Mouse (Mus musculus) embryo, embryonic 11 days (tissue): ENCODE measurements around the gene Ola1.

Experiments used
- DNase-seq: peaks from one replicate; pipeline ENCODE4 v3.0.0-alpha.2; 2015

The Ola1 gene

DNA sequence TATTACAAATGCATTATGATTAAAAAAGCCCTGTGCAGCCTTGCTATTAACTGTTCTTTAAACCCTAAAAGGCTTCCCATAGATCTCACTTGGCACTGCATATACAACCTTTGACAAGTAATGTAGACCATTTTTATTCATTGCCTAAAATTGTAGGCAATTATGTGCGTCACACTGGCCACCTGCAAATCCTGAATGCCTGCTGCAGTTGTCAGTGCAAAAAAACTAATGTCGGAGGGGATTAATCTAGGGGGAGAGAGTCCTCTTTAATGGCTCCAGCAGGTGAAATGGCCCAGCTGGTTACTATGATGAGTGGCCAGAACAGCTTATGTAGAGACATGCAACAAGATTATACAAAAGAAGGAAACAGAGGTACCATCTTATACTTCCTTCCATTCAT lies 75.0 kb downstream of the Ola1 start:
- peak; percentile 26 for DNase-seq

GRCm38 (mm10) chr2:73142832-73143470 lies 75.8 kb downstream of the Ola1 start:
- DNase-seq = peak; percentile 80

GRCm38 (mm10) chr2:73132897-73133296 lies 85.8 kb downstream of the Ola1 start:
- no peak for DNase-seq

- no peak for DNase-seq
Measured at GRCm38 (mm10) chr2:73127686-73128085, 91.0 kb downstream of the Ola1 start.

DNA sequence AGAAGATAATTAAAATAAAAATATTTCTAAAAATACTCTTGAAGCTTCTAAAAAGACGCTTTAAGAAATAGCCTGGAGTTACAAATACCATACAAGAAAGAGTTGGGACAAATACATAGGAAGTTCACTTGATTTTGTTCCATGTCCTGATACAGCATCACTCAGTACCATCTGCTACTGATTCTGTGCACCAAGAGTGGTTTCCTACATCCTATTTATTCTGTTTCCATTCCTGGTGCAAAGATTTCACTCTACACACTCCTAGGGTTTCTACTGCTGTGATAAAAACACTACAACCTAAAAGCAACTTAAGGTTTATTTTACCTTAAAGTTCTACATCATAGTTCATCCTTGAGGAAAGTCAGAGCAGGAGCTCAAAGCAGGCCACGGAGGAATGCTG lies 99.9 kb downstream of the Ola1 start:
- no peak for DNase-seq

DNA sequence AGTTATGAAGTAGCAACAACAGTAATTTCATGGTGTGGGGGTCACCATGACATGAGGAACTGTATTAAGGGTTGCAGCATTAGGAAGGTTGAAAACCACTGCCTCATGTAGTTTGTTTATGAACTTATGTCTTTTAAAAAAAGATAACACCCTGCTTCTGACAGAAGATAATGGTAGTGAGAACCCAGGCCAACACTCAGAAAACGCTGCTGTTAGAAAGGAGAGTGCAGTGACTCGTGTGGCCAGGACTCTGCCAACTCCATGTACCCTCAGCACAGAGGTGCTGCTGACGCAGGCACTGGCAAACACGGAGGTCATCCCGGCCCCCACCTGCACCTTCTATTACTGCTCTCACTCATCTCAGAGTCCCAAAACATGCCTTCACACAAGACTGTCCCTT lies 111.6 kb downstream of the Ola1 start:
- no peak for DNase-seq

DNA sequence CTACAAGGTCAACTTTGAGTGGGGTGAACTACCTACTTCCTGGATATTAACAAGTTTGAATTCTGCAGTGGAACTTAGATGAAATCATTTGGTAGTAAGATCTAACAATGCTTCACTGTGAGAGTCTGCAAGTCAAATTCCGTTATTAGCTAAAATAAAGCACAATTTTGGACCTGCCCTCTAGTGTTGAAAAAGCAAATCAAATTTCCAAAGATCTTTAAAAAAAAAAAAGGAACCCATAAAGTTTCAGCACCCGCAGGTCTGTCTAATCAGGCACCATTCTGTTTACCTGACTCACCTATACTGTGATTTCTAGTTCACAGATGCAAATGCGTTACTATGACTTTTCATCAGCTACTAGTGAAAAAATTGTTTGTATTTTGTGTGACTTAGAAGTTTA lies 122.2 kb downstream of the Ola1 start:
- no peak for DNase-seq

DNA sequence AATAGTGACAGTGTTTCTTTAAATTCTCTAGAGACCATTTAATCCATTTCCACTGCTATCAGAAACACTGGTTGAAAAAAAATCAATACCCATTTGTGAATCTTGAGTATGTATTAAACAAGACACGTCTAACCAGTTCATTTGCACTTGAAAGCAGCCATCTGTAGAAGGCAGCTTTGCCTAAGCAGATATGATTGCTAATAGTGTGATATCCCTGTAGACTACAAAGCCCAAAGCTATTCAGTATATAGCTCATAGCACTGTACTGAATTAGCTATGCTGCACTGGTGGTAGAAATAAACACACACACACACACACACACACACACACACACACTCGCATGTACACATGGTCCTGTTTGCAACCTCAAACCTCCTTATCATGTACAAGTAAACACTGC lies 123.4 kb downstream of the Ola1 start:
- DNase-seq = no peak

DNA sequence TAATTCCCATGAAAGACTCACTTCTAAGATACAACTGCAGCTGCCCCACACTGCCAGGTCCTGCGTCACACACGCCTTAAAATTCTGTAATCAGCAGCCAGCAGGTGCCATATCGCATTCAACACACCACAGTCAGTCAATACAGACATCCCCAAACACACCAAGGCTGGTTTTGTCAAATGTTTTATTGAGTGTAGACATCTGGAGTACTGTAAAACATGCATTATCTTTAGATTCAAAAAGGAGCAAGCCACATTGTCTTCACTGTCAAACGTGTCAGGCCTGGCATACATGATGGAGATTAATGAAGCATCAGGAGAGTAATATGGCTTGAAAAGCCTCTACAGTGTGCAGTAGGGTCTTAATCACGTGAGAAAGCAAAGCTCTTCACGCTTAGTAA lies 125.7 kb downstream of the Ola1 start:
- no peak for DNase-seq

- DNase-seq = no peak
Measured at GRCm38 (mm10) chr2:73091302-73091701, 127.4 kb downstream of the Ola1 start.

GRCm38 (mm10) chr2:73087641-73088040 lies 131.1 kb downstream of the Ola1 start:
- DNase-seq = no peak

DNA sequence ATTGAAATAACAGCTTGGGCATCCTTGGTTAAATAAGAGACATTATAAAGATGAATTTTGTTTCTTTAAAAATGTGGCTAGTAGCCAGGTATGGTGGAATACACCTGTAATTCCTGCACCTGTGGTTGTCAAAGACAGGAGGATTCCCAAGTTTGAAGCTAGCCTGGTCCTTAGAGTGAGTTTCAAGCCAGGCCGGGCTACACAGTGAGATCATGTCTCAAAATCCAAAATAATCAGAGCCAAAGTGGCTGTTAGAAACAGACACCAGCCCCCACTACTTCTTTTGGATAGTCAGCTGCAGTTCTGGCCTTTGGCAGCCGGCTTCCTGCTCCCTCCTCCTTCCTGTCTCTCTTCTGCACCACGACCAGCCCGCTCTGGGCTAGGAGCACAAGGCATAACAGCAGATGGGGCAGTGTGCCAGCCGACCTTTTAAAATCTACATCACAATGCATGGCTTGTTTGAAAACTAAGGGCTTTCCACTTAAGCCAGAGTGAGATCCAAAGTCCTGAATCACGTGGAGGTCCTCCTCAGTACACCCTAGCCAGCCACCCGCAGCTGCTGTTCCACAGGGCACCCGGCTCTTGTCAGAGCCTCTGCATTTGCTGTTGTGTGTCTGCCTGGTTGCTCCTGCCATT lies 132.9 kb downstream of the Ola1 start:
- DNase-seq = peak; percentile 53

DNA sequence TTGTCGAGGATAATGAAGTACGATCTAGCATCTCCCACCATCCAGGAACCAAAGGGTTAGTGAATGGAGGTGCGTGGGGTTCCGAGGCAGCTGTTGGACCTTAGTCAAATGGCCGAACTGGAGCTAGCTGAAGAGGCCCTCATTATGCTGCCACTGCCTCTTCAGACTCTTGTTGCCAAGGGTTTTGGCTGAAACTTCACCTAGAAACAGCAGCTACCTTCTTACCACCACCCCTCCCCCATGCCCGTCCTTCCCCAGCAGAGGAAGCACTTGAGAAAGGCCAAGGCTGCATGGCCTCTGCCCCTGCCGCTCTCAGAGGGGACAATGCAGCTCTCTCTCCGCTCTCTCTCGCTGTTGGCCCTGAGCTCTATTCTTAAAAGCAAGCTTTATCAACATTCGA lies 136.2 kb downstream of the Ola1 start:
- DNase-seq = no peak

DNA sequence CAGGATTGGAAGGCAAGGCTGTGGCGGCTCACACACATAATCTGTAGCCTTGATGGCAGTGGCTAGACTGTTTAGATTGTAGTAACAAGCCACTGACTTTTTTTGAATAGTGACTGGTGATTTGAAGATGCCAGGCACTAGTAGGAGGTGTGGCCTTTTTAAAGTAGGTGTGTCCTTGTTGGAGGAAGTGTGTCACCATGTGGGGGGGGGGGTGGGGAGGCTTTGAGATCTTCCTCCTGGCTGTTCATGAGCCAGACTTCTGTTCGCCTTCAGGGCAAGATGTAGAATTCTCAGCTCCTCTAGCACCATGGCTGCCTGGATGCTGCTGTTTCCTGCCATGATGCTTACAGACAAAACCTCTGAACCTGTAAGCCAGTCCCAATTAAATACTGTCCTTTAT lies 136.9 kb downstream of the Ola1 start:
- no peak for DNase-seq

DNA sequence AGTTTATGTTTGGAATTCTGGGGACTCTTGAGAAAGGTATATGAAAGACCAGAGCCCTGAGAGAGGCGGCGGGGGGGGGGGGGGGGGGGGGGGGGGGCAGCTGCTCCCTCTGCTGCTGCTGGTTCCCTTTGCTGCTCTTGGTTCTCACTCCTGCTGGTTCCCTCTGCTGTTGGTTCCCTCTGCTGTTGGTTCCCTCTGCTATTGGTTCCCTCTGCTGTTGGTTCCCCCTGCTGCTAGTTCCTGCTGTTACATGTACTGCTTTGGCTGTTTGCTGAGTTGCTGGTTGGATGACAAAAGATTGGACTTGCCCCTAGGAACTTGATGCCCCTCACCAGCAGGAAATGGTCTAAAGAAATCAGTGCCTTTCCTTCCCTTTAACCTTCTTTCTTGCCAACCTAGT lies 138.6 kb downstream of the Ola1 start:
- peak; percentile 22 for DNase-seq

GRCm38 (mm10) chr2:73079311-73079710 lies 139.4 kb downstream of the Ola1 start:
- DNase-seq = no peak

DNA sequence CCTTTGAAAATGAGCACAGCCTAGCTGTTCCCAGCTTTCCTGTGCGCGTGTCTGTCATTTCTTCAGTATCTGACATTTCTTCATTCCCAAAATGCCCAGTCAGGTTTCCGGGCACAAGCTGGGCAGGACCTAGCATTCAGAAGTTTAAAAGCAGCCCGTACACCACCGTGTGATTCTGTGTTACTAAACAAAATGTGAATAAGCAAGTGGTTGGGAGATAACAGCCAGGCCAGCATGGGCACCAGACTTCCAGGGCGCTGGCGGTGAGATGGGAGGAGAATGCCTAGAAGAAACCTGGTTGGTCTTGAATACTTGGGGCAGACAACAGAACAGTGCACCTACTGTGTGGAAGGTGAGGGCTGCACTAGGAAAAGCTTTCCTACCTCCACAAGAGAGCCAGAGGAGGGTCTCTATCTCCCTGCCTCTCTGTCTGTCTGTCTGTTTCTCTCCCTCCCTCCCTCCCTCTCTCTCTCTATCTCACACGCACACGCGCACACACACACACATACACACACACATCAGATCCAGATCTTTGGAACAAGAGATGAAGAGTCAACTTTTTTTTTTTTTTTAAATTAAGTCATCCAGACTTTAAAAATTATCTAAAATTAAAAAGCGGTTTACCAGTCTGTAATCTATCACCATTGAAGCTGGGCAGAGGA lies 144.8 kb downstream of the Ola1 start:
- no peak for DNase-seq

- DNase-seq = no peak
Measured at GRCm38 (mm10) chr2:73071201-73071600, 147.5 kb downstream of the Ola1 start.

GRCm38 (mm10) chr2:73070449-73071076 lies 148.2 kb downstream of the Ola1 start:
- DNase-seq = no peak

DNA sequence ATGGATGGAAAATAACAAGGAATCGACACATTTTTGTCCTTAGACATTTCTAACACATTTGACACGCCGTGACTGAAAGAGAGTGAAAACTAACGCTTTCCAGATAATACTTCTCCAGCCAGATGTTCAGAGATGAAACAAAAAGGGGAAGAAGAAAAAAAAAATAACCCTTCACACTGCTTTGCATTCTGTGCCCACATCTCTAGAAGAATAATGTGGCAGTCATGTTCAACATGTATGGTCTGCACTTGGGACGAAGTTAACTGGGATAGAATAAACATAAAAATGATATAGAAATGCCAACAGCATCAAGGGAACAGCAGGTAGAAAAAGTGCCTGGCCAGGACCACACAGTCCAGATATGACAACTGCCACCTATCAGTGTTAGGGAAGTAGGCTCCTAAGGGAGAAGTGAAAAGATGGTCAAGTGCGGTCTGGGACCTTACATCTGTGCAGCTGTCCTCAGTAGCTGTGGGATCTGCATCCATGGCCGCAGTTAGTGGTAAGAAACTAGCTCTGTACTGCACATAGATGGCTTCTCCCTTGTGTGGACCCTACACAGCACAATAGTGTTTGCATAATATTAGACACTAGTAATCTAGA lies 149.4 kb downstream of the Ola1 start:
- no peak for DNase-seq

DNA sequence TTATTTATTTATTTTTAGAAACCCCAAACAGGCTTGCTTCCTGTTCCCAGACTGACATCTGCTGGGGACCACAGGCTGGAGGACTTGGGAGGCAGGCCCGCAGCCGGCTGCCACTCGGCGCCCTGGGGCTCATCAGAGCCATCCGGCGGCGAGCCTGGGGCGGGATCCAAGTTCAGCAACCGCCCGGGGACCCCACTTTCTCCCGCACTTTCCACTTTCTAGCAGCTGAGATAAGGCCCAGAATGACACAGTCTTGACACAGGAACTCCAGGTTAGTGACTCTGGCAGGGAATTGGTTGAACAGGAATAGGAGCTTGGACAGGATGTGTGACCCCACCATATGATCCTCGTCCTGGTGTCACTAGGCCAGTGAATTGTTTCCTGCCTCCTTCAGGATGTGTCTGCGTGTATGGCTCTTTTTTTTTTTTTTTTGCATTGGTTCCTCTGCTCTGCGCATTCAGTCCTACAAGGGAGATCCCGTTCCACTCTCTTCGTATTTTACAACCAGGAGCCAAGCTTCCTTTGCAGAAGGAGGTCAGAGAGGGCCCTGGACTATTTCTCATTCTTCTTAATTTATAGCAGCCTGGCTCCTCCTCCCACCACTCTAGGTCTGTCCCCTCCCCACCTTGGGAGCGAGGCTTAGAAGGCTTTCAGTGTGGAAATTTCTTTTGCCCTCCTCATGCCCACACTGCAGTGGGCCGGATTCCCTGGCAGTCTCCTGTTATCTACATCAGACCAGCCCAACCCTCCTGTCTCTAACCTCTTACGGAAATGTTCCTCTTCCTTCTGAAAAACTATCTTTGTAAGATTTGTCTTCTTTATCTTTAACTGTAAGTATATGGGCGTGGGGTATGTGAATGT lies 152.2 kb downstream of the Ola1 start:
- peak; percentile 67 for DNase-seq

GRCm38 (mm10) chr2:73063911-73064619 lies 154.7 kb downstream of the Ola1 start:
- DNase-seq = no peak
